Mouse (Mus musculus): ENCODE results near the gene Mtor.

The Mtor gene

DNA sequence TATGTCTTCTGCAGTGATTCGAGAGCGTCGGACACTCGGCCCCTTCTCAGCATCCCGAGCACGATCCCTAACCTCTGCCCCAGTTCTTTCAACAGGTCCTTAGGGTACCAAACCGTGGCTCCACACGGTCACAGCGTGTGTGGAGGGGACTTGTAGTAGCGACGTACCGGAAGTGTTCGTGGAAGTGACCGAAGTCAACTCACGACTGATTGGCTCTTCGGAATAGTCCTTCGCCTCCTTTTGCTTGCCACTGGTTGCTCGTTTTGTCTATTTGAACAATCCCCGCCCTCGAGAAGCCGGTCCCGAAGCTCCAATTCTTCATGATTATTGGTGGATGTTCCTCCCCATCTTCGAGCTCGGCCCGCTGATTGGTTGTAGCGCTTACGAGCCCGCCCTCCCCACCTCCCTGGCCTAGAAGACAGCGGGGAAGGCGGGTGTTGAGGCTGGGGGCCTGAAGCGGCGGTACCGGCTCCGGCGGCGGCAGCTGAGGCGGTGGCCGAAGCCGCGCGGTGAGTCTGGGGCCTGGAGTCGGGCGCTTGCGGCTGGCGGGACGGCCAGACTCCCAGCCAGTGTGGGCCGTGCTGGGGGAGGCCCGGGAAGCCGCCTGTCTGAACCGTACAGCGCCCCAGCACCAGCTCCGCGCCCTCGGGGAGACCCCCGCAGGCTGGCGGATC is at the start of gene Mtor:
TSS of gene Mtor (plus strand) at position 433 of the 674 bp plus-strand sequence.
- in situ Hi-C loops (cut with MboI; ENCODE audit: unreplicated experiment in 2 of 2) = no loop called here

DNA sequence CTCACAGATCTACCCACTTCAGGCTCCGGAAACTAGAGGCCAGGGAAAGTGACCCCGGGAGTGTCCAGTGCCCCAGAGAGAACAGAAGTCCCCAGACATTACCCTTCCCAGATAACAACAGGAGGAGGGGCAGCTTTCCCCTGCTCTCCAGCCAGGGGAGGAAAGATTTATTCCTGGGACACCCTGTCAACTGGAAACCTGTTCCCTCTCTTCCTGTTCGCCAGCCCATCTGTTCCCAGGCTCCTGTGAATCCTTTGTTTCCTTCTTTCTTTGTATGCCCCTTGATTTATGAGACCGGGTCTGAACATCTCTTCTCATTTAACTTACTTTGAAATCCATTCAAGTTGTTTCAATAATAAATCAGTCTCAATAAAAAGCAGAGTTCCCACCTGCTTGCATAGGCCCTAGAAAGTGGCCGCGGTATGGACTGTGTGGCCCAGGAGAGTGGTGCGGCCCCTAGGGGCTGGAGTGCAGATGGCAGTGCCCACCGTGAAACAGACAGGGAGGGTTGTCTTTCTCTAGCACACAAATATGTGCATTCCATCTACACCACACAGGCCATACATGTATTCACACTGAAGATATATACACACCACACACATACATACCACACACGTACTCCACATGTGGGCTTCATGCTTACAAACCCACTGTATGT is 48.8 kb upstream of the Mtor start:
- in situ Hi-C loops (cut with MboI; ENCODE audit: unreplicated experiment in 2 of 2) = no loop called here

DNA sequence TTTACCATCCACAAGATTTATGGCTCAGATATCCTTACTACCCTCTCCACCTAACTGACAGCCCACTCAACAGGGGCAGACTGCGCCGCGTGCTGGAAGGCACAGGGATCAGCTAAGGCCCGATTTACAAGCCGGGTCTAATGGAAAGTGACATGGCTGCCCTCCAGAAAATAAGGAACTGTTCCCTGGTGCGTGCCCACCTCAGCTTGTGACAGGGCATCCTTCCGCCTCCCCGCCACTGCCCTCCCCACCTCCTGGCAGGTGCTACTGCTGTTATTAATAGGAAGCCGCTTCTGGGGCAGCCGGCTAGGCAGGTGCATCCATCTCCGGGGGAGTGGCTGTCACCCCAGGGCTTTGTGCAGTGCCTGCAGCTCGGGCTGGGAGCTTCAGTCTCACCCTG is 45.0 kb upstream of the Mtor start:
- in situ Hi-C loops (cut with MboI; ENCODE audit: unreplicated experiment in 2 of 2) = no loop called here

DNA sequence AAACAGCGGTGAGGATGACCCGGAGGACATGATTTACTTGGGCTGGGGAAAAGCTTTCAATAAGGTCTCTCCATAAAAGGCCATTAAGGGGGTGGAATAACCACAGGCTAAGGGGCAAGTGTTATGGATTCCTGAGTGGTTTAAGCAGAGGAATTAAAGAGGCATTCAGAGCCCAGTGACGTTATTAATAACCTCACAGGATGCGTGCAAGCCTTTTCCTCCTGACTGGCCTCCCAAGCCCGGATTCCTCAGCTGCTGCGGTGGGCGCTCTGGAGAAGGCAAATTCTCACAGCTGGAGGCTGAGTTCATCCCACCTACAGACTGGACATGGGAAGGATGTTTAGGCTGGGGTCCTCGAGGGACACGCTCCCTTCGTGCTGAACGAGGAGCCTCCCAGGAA is 43.7 kb upstream of the Mtor start:
- in situ Hi-C loops (cut with MboI; ENCODE audit: unreplicated experiment in 2 of 2) = no loop called here

DNA sequence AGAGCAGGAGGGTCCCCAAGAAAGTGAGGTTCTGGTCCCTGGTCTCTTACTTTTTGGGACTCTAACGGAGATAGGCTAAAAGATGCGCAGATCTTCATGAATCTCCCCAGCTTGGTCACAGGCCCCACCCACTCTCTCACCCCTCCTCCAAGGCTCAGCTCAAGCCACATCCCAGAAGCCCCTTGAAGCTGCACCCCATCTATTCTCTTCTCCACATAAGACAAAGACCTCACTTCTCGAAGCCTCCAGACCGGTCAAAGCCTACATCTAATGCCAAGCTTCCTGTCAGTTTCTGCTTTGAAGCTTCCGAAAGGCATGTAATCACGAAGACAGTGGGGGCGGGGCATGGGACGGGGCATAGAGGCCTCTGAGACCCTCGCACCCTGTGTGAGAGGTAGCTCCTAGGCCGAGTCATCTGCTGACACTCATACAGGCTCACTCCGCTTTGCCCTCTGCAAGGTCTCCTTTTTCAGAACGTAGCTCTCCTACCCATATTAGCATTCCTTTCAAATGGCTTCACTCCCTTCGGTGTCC is 43.1 kb upstream of the Mtor start:
- in situ Hi-C loops (cut with MboI; ENCODE audit: unreplicated experiment in 2 of 2) = no loop called here

DNA sequence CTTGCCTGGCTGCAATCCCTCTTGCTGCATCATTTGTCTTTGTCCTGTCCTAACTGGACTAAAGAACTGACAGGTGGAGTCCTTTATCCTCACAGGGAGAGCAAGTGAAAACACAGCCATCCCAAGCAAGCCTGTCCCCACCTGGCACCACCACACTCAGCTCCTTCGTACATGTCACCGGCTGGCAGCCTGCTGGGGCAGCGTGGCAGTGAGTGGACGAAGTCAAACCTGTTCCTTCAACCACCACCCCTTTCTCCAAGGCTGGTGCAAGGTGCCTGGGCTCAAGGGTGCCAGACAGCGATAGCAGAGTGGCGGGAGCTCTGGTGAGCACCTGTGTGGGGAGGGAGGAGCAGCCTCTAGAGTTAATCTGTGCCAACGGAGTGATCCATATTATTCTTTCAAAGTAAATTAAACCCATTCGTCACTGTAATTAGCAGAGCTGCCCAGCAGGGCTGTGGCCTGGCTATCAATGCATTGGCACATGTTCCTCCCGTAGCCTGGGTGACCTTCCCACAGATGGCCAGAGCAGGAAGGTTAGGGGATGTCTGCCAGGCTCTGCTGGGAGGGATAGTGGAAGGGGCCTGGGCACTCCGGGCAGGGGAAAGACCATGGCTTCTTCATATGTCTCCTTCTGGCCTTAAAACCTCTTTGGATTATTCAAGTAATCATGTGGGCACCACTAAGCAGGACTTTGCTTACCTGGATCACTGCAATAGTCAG is 40.0 kb upstream of the Mtor start:
- in situ Hi-C loops (cut with MboI; ENCODE audit: unreplicated experiment in 2 of 2) = no loop called here

DNA sequence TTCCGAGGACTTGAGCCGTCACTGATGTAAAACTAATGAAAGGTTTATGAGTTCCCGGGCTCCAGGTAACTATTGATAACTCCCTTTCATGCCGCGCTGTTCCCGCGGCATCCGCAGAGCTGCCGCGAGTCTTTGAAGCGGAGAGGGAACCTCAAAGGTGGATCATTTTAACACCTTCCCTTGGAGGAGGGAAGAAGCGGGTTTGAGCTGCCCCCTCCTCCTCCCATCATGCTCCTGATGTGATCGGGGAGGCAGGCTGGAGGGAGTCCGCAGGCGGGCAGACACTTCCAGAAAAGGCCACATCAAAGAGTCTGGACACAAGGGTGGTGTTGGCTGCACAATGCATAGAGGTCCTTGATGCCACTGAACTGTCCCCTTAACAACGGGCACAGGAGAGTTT is 32.8 kb upstream of the Mtor start:
- in situ Hi-C loops (cut with MboI; ENCODE audit: unreplicated experiment in 2 of 2) = no loop called here

DNA sequence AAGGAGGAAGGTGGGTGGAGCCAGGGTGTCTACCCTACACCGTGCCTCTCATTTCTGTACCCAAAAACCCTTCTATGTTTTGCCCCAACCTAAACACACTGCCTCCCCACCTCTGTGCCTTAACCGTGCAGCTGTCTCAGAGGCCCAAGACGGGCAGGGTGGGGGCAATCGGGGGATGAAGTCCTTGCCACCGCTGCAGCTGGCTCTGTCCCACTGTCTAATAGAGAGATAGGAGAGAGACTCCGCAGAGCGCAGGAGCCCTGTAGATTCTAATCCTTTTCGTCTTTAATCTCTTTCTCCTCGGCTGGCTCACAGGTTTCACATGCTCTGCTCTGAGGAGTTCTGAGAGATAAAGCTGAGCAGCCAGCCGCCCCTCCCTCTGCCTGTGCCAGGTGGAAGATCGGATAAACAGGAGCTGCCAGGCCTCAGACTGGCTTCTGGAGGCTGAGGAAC is 31.3 kb upstream of the Mtor start:
- in situ Hi-C loops (cut with MboI; ENCODE audit: unreplicated experiment in 2 of 2) = no loop called here

DNA sequence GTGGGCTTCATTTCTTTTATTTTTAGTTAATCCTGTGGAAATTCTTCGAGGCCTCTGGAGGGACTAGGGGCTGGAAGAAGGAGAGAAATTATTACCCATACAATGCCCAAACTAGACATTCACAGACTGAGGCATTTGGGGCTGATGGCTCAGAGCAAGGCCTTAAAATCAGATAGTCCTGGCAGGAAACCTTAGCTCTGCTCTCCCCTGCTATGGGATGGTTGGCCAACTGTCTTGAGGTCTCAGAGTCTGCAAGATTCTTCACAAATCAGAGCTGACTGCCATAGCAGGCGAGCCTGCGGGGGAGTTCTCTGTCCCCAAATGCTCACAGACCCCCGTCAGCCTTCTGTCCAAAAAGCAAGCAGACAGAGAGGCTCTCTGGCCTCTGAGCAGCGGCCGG is 30.9 kb upstream of the Mtor start:
- in situ Hi-C loops (cut with MboI; ENCODE audit: unreplicated experiment in 2 of 2) = no loop called here

DNA sequence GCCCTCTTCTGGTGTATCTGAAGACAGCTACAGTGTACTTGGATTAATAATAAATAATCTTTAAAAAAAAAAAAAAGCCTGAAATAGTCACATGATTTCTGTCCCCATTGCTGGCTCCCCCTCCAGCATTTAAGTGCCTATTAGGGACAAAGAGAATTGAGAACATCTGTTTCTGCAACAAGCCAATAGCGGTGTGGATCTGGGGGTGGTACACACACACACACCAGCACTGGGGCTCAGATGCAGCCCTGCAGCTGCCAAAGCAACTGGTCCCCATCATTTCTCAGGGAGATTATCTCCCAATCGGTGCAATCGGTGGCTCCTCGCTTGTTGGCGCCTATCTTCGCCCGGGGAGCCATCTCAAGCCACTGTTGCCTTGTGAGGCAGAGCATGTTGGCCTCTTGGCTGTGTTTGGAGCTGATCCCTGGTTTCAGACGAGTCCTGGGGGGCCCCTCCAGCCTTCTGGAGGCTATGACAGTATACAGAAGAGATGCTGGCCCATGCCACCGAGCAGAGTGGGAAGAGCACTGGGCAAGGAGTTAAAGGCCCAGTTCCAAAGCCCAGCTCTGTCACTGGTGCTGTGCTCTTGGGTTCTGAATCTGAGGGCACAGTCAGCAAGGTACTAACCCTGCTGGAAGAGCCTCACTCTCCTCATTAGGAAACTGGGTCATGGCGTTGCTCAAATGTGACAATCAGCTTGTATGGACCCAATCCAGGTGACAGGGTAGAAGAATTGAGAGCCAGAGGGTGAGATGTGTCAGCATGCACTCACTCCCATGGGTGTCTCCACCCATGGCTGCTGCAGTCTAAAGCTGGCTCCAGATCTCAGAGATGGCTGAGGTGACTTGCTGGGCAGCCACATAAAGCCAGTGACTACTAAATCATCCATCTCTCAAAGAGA is 21.2 kb upstream of the Mtor start:
- in situ Hi-C loops (cut with MboI; ENCODE audit: unreplicated experiment in 2 of 2) = loop anchor here (5.0 kb wide), 1 partner anchor 255 kb away; no protein-coding TSS in a partner anchor

DNA sequence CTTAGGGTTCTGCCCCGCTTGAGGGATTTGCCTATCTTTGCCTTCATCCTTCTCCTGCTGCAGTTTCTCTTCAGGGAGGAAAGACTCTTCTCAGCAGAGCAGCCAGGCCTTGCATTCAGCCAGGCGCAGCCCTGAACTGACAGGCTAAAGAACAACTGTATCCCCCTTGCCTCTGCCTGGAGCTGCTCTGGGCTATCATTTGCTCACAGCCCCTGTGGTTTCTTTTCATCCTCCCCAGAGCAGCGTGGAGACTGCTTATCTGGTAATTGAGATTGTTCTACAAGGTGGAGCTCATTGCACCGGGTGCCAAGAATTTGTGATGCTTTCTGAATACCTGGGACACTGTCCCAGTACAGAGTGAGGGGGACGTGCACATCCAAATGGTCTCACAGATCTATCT is 19.9 kb upstream of the Mtor start:
- in situ Hi-C loops (cut with MboI; ENCODE audit: unreplicated experiment in 2 of 2) = loop anchor here (5.0 kb wide), 1 partner anchor 256 kb away; no protein-coding TSS in a partner anchor

DNA sequence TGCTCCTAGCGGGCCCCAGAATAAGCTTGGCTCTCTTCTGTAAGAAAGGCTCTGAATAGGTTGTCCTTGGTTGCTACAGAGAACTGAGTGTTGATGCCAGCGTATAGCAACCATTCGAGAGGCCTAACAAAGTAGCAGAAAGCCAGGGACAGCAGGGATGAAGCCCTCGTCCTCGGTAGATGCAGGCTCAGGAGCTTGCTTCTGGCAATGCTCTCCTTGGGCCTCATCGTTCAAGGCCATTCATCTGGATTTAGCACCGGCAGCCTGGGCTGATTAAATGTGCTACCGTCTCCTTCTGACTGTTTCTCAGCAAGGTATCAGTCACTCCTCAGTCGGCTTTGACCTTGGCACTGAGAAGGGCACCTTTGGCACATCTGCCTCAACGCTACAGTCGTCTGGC is 19.3 kb upstream of the Mtor start:
- in situ Hi-C loops (cut with MboI; ENCODE audit: unreplicated experiment in 2 of 2) = loop anchor here (5.0 kb wide), 1 partner anchor 257 kb away; no protein-coding TSS in a partner anchor

DNA sequence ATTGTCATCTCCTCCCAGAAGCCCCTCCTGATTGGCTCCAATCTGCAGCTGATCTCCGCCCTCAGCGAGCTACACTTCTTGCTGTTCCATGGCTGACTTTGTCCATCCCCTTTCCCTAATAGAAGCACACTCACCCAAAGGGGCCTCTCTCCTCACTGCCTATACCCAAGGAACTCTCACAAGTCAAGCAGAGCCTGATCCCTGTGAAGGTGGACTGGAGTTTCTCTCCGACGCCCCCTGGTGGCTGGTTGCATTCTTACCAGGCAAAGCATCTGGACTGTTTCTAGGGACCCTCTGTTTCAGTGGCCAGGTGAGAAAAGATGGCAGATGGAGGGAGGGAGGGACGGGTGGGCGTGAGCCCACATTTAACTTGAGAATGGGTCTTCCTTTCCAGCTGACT is 18.7 kb upstream of the Mtor start:
- in situ Hi-C loops (cut with MboI; ENCODE audit: unreplicated experiment in 2 of 2) = loop anchor here (5.0 to 10.0 kb wide), 4 partner anchors 257 to 475 kb away; no protein-coding TSS in a partner anchor

DNA sequence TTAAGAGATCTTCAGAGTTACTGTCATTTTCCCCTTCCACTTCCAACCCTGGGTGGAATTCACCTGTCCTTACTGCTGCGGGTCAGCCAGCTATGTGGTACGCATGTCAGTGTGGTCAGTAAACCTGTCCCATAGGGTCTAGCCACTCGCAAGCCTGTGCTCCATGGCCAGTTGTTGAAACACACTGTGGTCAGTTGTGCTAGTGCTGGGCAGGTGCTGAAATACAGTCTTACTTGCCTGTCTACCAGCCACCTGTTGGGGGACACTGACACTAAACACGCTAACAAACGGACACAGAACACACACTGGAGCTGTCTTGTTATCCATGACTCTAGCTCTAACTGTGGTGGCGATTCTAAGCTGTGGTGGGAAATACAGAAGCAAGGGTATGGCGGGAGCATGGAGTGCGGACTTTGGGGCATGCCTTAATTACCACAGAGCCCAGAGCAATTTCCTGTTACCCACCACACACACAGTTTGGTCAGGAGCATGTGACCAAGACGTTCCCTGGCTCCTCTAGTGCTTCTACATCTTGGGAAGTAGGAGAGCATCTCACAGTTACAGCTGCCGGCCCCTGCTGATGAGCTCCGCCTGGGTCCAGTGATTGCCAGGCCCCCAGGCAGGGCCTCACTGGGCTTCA is 17.4 kb upstream of the Mtor start:
- in situ Hi-C loops (cut with MboI; ENCODE audit: unreplicated experiment in 2 of 2) = loop anchor here (5.0 to 10.0 kb wide), 3 partner anchors 316 to 476 kb away; no protein-coding TSS in a partner anchor

DNA sequence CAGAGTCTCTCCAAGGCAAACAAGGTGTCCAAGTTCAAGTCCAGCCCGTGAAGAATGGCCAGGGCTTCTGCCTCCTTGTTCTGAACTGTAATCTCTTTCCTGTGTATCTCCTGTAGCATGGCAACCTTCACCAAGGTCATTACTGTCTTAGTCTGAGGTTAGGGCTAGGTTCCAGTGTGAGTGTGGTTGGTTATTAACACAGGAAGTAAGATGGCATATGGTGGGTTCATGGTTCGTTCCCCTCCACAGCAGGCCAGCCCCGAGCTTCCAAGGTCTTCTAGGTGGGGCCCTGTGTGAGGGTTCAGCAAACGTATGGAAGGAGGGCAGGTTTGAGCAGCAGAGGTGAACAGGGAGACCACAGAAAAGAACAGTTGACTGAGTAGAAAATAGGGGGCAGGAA is 15.9 kb upstream of the Mtor start:
- in situ Hi-C loops (cut with MboI; ENCODE audit: unreplicated experiment in 2 of 2) = loop anchor here (5.0 to 10.0 kb wide), 3 partner anchors 318 to 478 kb away; no protein-coding TSS in a partner anchor

DNA sequence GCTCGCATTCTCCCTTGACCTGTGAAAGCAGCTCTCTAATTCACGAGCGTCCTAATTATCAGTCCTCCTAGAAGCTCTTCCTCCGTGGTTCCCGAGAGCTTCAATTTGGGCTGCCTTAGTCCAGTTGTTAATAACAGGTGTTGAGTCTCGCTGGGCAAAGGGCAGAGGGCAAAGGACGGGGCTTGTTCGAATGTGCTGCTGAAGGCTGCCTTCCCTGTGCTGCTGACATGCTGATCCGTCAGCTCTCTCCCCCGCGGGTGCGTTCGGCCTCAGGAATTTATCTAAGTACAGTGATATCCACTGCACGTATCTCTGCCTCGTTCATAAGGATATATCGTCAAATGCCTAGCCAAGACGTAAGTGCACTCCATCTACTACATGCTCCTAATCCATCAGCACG is 15.1 kb upstream of the Mtor start:
- in situ Hi-C loops (cut with MboI; ENCODE audit: unreplicated experiment in 2 of 2) = loop anchor here (5.0 to 10.0 kb wide), 3 partner anchors 319 to 479 kb away; no protein-coding TSS in a partner anchor

DNA sequence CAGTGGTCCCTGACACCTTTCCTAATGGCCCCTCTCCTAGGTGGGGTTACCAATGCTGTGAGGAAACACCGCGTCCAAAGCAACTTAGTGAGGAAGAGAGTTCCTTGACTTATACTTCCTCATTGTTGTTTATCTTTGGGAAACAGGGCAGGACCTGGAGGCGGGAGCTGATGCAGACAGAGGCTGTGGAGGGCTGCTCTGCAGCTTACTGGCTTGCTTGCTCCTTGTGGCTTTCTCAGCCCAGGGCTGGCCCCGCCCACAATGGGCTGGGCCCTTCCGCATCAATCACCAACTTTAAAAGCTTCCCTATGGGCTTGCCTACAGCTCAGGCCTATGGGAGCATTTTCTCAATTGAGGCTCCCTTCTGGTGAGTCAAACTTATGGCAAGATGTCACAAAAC is 14.6 kb upstream of the Mtor start:
- in situ Hi-C loops (cut with MboI; ENCODE audit: unreplicated experiment in 2 of 2) = loop anchor here (5.0 to 10.0 kb wide), 3 partner anchors 319 to 479 kb away; no protein-coding TSS in a partner anchor

DNA sequence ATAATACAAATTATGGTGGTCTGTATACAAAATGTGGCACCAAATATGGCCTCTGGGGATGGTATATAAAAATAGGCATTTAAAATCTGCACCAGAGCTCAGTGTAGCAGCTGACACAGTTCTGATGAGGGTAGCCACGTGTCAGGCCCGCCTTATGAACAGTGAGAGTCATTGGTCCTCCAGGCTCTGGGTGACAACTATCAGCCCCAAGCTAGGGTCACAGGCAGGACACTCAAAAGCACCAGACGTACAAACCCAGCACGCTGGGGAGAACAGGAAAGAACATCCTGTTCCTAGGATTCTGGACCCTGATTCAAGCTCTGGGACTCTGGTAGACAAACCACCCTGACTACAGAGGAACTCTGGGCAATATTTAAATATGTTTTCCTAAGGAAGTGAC is 13.9 kb upstream of the Mtor start:
- in situ Hi-C loops (cut with MboI; ENCODE audit: unreplicated experiment in 2 of 2) = loop anchor here (5.0 to 10.0 kb wide), 3 partner anchors 320 to 480 kb away; no protein-coding TSS in a partner anchor

DNA sequence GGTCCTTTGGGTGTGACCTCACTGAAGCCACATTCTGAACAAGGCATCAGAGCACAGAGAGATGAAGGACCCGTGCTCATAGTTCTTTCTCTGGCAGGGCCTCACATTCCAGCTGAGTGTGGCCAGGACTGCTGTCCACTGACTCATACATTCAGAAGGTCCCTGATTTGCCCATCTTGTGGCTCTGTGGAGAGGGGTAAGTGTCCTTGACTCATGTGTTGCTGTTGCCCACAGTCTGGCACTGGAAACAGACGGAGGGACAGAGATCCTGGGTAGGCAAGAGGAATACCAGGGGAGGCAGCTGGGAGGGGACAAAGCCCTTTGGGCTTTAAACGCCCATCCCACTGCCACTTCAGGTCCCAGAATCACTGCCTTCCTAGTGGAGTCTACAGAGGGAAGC is 13.3 kb upstream of the Mtor start:
- in situ Hi-C loops (cut with MboI; ENCODE audit: unreplicated experiment in 2 of 2) = loop anchor here (10.0 kb wide), 2 partner anchors 320 to 480 kb away; no protein-coding TSS in a partner anchor

All from v-Abl transformed pro-B cells (cell line).